Mouse (Mus musculus) embryo, embryonic 11 days (tissue): ENCODE data around the gene Hnrnph1.
A peak's percentile ranks its signal among the peaks of the same experiment; 100 is the strongest.

ENCODE experiments used
- DNase-seq: peaks from one replicate; pipeline ENCODE4 v3.0.0-alpha.2; 2015

Gene Hnrnph1

DNA sequence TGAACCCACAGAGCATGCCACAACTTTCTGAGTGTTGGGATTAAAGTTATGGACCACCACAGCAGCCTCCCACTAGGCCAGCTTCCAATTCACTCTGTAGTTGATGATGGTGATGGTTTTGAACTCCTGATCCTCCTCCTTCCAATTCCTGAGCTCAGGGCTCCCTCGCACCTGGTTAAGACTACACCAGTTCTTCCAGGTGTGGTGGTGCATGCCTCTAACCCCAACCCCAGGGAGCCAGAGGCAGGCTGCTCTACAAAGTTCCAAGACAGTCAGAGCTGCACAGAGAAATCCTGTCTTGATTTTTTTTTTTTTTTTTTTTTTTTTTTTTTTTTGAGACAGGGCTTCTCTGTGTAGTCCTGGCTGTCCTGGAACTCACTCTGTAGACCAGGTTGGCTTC, 3.2 kb upstream of the Hnrnph1 start:
- DNase-seq = no peak

DNA sequence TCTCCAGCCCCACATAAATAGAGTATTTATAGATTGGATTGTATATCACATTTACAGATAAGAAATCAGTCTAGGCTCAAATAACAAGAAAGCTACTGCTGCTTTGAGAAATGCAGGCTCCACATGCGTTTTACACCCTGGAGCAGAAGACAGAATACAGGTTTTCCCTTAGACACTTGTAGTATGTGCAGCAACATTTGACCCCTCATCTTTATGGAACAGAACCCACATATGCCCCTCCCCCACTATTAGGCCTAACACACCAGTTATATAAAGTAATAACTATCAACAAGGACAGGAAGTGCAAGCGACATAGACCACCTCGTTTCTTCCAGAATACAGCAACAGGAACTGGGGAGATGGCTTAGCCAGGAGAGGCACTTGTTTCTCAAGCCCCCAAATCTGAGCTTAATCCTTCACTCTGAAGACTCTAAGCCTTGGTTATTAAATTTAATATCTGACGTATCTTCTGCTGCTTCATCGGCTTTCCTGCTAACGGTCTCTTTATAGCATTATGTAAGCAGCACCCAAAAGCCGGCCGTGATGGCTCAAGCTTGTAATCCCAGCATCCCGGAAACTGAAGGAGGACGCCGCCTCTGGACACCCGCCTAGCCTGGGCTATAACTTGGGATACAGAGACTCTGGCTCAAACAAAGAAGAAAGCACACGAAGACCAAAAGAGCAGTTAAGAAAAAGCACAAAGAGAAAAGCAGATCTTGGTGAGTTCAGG, 2.3 kb upstream of the Hnrnph1 start:
- DNase-seq = no peak

DNA sequence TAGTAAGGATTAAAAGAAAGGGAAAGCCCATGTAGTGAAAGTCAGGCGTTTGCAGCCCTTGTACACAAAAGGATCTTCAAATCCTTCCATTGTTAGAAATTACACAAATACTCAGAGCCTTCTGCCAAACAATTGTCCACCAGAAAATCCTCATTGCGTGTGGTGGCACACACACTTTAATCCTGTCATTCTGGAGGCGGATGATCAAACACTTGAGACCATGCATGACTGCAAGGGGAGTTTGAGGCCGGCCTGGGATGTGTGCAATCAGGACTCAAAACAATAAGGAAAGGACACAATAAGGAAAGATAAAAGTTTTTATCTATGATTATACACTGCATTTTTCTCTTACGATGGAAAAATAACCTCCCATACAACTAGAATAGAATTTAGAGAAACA, 1.4 kb upstream of the Hnrnph1 start:
- no peak for DNase-seq

DNA sequence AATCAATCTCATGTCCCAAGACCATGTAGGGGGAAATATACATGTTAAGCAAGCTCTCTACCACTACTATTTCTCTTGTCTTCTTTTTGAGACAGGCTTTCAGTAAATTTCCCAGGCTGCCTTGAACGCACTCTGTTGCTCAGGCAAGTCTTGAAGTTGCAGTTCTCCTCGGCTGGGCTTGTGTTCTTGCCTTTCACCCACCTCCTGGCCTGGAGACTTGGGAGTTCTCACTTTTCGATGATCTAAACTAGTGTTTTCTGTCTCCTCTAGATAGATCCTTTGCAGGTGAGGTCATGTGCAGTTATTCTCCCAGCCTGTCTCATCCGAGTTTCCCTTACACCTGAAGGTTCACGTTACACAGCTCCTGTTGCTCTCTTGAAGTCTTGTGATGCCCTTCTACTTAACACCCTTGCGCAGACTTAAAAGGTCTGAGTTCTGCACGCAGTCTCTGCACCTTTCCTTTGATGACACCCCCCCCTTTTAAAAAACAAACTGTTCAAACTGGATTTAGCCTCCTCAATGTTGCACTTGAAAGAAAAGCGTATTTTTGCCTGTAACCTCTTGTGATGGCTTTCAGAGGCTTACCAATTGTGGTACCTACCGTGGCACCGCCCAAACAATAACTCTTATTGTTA, 517 bp upstream of the Hnrnph1 start:
- no peak for DNase-seq

DNA sequence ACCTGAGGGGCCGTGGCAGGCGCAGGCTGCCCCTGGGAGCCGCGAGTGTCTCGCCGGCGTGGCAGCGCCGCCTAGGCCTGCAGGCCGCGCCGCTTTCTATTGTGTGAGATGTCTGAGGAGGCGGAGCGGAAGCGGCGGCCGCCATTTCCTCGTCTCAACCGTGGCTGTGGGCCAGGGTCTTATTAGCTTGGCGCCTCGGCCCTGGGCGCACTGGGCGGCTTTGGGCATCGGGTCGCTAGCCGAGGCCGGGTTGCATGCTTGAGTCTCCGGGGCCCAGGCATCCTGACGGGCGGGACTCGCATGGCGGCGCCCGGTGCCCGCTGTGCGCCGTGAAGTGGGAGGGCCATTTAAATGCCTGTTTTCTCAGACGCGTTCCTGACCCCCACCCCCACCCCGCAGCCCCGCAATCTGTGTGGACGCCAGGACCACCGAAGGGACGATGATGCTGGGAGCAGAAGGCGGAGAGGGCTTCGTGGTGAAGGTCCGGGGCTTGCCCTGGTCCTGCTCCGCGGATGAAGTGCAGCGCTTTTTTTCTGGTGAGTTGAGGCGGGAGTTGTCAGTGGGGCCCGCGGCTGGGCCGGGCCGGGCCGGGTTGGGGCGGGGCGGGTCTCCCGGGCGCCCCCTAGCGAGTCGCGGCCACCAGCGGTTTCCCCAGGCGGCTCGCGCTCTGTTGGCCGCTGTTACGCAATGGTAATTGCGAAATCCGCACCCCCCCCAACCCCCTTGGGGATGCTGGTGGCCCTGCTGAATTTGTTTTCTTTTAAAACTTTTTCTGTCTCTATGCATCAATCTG, 1.3 kb downstream of the Hnrnph1 start:
- peak; percentile 88 for DNase-seq

DNA sequence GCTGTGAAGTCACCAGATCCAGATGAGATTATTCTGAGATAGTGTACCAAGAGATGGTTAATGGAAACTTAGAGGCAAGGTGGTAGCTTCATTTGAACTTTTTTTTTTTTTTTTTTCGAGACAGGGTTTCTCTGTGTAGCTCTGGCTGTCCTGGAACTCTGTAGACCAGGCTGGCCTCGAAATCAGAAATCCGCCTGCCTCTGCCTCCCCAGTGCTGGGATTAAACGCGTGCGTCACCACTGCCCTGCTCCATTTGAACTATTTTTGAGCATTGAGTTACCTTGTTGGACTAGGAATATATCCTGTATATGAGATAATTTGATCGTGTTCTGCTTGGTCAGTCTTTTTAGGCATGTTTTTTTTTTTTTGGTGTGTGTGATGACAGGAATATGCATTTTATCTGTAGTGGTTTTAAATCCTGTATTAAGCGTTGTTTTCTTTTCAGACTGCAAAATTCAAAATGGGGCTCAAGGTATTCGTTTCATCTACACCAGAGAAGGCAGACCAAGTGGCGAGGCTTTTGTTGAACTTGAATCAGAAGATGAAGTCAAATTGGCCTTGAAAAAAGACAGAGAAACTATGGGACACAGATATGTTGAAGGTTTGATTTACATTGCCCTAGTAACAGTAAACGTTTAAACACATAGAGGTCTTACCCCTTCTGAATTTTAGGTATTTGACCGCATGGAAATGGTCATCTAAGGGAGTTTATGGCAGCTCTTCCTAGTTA, 2.4 kb downstream of the Hnrnph1 start:
- DNase-seq = no peak

DNA sequence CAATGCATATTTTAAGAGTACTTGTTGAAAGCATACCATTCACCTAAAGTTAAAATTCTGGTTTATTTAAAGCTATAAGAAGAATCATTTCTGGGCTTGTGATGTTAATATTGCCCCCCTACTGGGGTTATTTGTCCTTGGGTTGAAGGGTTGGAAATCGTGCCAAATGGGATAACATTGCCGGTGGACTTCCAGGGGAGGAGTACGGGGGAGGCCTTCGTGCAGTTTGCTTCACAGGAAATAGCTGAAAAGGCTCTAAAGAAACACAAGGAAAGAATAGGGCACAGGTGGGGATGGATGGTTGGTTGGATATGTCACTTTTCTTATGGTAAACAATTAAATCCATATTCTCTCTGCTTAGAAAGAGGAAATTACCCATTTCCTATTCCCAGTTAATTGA, 4.5 kb downstream of the Hnrnph1 start:
- no peak for DNase-seq

DNA sequence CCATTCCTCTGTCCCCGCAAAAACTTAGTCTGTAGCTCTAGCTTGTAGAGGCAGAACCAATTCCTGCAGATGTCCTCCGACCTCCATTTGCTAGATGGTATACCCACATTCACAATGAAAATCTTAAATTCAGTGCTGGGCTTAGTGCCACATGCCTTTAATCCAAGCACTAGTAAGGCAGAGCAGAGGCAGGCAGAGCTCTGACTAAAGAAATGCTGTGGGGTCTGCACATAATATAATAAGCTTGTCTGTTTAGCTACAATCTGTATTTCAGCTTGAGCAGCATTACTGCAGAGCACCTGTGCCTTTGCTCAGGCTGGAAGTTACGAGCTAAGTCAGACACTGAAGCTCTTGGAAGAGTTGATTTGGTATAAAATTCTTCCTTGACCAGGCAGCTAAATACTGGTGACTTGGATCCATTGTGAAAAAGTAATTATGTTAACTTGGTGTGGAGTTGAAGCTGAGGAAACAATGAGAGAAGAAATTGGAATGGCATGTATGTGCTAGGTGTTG, 10.4 kb downstream of the Hnrnph1 start:
- no peak for DNase-seq

DNA sequence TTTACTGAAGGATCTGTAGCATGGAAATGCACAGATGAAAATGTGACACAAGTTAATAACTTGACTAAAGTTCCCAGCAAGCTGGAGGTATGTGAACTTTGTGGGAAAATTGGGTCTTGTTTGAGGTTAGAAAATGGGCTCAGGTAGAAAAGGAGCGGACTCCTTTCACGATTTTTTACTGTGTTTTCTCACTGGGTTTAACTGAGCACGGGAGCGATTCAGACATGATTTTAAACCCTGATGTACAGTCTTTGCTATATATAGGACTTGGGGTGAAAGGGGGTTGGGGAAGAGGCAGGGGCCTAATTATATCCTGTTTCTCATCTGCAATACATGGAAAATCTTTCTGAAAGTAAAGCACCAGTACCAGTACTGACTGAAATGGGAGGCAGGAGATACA, 10.9 kb downstream of the Hnrnph1 start:
- no peak for DNase-seq

DNA sequence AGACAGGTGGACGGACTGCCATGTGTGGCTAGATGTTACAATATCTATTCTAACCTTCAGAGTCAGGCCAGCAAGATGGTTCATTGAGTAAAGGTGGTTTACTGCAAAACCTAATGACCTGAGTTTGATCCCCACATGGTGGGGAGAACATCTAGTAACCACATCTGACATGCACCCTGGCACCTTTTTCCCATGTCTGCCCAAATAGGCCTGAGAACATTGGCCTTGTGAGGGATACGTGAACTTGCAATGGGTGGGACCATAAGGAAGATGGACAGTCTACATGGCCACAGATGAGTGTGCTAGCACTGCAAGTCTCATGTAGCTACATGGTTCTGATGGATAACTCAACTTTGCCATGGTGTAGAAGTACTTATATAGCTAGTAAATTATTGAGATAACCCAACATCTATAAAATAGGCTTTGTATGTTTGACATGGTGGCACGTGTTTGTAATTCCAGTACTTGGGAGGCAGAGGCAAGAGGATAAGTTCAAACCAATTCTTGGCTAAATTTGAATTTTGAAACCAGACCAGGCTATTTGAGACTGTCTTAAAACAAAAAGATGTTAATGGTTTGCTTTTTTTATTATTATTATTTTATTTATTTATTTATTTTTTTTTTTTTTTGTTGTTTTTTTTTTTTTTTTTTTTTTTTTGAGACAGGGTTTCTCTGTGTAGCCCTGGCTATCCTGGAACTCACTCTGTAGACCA, 11.6 kb downstream of the Hnrnph1 start:
- DNase-seq = no peak

DNA sequence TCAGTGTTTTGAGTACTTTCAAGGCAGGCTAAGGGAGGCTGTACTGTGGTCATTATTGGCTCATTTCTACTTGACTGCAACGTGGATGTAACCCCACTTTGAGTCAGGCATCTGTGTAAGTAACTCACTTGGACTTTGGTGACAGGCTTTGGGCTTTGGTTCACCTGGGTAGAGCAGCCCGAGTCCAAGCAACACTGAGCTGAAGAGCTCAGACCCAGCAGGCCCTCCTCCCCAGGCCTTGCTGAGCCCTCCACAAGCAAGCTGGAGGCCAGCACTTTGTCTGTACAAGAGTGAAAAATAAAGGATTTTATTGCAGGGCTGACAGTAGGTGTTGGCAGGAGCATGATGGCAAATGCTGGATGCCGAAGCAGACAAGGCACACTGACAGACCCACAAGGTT, 12.2 kb downstream of the Hnrnph1 start:
- no peak for DNase-seq

DNA sequence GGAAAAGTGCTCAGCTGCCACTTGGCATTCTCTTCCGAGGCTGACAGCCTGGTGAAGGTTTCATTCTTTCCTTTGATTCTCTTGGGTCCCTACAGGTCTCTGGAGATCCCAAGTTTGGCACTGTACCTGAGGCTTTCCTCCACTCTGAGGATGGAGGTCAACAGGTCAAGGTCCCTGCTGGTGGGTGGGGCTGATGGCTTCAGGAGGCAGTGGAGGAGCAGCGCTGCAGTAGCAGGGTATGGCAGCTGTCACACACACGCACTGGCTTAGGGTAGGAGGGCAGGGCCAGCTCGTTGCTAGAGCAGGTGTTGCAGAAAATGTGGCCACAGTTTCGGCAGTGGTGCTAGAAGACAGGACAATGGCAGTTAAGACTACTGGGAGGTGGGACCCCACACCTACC, 12.8 kb downstream of the Hnrnph1 start:
- no peak for DNase-seq

DNA sequence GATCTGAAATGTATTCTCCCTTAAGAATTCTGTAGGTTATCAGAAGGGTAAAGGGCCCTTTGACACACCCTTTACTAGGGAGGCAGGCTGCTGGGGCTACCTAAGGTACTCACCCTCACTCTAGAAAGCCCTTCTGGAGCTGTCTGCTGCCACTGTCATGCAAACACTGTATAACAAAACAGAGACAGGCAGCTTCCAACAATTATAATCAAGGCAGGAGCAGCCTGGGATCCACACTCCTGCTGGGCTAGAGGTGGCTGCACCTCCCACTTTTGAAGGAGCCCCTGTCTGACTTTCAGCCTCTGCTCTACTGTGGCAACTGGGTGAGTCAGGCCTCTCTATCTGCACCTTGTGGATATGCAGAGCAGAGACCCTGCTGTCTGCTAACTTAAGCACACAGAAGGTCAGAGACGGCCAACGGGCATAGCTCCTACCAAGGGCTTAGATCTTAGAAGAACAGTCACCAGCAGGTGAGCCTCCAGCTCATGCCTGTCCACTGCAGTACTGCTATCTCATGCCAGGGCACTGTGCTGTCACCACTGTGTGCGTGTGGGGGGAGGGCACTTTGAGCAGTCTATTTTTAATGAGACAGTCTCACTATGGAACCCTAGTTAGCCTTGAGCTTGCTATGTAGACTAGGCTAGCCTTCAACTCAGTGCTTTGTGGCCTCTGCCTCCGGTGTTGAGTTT, 14.6 kb downstream of the Hnrnph1 start:
- DNase-seq = no peak

DNA sequence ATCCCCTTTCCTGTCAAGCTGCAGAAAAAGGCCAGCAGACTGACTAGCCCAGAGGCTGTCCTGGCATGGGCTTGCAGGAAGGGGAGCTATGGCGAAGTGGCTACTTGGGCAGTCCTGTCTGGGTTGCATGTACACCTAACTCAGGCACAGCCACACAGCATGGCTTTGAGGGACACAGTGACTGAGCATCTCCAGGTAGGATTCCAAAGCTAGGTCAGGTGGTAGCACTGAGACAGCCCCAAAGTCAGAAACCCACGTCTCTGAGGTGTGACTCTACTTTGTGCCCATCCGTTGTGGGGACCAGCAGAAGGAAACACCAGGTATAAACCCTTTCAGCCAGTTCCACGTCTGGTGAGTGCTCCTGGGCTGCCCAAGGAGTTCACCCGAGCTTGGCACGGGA, 16.5 kb downstream of the Hnrnph1 start:
- DNase-seq = no peak

DNA sequence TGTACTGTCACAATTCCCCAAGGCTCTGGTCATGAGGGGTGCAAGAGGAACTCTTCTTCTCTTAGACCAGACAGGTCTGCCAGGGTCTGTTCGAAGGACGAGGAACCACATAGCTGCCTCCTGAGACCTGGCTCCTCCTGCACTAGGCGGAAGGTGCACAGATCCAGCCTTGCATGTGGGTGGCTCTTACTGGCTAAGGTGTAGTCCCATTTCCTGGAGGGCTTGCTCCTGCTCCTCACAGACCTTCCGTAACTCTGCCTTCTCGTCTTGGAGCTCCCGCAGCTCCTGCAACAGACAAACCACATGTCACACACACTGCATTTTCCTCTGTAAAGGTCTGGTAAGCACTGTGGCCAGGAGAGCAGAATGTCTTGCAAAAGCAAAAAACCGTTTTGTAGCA, 17.9 kb downstream of the Hnrnph1 start:
- no peak for DNase-seq

DNA sequence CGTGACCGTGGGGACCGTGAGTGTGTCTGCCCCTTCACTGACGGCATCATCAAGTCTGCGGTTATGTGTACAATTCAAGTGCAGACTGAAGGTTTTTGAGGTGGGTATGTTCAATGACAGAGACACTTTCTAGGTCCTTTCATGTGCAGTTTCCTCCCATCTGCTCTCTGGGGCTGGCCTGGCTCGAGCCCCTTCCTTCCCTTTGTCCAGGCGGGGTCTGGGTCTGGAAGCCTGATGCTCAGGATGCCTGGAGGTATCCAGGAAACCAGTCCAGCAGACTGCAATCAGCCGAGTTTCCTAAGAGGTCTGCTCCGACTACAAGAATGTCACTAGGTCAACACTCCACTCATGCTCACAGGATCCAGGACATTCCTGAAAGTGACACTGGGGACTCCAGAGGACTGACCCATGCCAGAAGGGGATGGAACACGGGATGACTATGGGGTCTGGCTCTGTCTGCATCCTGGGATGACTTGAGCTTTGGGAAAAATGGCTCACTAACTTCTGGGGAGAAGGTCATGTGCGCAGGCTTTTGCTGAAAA, 20.0 kb downstream of the Hnrnph1 start:
- DNase-seq = no peak

DNA sequence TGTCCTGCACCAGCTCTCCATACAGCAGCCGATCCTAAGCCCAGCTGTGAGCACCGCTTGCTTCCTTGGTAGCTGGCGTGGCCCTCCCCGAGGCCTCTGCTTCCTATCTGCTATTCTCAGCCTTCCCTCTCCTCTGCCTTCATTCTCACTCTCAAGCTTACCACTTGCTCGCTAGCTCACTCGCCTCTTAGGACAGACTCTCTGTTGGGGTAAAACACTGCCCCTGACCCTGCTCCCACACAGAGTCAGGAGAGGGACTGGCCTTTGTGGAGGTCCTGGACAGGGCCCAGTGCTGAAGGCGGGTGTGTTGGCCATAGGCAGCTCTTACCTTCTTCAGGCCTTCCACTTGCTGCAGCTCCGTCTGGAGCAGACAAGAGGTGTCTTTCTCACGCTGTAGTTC, 20.5 kb downstream of the Hnrnph1 start:
- no peak for DNase-seq

DNA sequence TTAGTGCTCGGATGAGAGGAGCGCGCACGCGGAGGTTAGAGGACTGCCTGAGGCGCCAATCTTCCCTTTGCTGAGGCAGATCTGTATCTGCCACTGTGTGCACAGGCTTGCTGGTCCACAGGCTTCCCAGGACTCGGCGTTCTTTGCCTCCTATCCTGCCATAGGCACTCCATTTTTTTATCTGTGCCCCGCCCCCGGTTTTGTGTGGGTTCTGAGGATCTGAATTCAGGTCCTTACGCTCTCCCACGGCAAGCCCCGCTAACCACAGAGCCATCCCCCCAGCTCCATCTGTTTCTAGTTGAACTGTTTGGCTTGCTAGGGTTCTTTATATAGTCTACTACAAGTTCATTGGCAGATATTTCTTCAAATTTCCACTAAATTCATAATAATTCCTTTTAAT, 22.0 kb downstream of the Hnrnph1 start:
- no peak for DNase-seq

DNA sequence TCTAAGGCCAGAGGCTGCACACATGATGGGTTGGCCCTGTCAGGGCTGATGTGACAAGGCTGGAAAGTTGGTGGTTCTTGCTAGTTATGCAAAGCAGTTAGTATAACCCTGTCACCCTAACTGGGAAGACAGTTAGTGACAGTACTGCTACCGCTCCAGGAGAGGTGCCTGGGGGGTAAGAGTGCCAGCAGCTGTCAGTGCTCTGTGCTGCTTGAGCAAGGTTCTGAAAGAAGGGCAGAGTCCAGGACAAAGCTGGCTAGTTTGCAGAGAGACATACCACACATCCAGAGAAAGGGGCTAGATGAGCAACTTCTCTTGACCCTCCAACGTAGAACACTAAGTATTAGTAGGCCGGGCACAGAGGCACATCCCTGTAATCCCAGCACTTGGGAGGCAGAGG, 25.7 kb downstream of the Hnrnph1 start:
- DNase-seq = no peak

DNA sequence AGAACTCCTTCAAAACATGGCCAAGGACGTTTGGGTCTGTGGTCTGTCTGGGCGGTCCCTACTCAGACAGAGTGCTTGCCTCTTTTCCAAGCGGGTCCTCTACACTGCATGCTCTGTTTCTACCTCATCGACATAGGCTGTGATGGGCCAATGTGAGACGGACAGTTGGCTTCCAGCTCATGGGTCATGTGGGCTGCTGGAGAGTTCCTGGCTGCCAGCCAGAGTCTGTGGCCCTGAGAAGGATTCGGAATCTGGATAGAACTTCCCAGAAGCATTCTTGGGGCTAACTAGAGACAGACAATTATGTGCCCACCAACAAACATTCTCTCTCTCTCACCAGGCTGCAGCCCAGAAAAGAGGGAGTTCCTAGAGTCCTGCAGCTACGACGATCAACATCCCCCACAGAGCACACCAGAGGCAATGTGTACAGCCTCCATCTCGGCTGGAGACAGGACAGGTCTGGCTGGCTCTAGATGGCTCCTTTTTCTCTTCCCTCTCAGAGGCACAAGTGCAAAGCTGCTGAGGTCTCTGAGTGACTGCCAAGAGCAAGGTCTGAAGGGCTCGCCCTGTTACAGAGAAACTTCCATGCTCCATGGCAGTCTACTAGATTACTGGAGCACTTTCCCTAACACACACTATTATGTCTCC, 26.7 kb downstream of the Hnrnph1 start:
- DNase-seq = no peak

DNA sequence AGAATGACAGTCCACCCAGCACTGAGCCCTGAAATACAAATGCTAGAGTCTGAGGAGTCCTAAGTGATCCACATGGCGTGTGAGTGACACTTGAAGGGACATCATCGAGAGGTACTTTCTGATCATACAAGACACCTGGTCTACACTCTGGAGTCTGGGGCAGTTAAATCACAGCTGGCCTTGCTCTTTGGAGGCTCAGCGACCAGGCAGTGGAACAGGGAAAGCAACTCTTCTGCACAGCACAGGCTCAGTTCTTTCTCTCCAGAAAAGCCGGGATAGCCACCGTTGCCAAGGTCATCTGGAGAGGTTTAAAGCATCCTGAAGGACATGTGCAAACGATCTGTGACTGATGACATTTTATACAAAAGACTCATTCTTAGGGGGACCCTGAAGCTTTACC, 30.4 kb downstream of the Hnrnph1 start:
- DNase-seq = peak; percentile 29
